Mouse (Mus musculus): ENCODE measurements around the gene Dock9. TPM values are rescaled to one million over a fixed set of nuclear protein-coding genes. Genes with fewer than 3 reads are reported as not detected.

Dock9 gene
- polyA plus RNA-seq, 1 experiment: 2.8 TPM

DNA sequence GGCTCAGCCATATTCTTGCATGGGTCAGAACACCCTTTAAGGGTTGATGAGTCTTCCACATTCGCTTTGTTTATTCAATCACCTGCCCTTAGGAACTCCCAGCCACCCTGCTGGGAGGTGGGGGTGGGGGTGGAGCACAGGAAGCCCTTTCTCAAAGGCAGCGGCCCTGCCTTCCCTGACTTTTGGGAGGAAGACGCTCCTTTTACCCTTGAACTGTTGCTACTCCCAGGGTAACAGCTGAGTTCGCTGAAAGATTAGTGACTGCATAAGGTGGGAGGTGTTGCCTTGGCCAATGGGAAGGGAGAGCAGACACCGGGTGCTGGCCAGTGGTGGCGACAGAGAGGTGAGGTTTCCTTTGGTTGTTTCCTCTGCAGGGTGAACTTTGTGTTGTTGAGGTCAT, 291.3 kb downstream of the Dock9 start:
- TF ChIP-seq REST (IDR thresholded peaks at IDR 0.05; ENCODE audit: insufficient read depth, insufficient read length) (no peak), TCF12 (IDR thresholded peaks at IDR 0.05; ENCODE audit: insufficient read depth, poor library complexity, severe bottlenecking) (no peak), MAX (IDR thresholded peaks at IDR 0.05; ENCODE audit: low read depth) (no peak), POLR2A (IDR thresholded peaks at IDR 0.05; ENCODE audit: insufficient read length, low read depth) (no peak)
- Histone ChIP-seq H3ac (ENCODE audit: control insufficient read depth, insufficient read length) (no peak overlapping the region), H3K79me2 (ENCODE audit: control insufficient read depth, insufficient read depth) (no peaks in the 10 kb centered on the region), H3K27me3 (ENCODE audit: control insufficient read depth, insufficient read depth, insufficient read length) (peaks cover 39% of the 10 kb centered on the region), H3K4me2 (ENCODE audit: low read depth) (no peak overlapping the region), H3K4me3 (no peak overlapping the region), H3K36me3 (ENCODE audit: control insufficient read depth, insufficient read depth) (no peaks in the 10 kb centered on the region)

DNA sequence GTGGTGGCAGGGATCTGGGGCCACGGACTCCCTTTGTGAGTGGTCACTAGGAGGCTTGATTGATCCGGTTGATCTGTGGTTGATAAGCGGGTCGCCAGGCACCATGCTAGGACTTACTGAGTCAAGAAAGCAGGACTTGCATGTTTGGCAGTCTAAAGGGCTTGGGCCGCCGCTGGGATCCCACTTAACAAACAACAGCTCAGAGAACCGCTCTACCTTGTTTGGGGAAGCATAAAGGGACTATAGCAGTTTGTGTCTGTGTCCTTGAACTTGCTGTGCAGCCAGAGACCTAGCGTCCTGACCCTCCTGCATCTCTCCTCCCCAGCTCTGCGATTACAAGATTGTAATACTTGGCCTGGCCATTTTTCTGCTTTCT, 292.2 kb downstream of the Dock9 start:
- Histone ChIP-seq H3K27me3 (ENCODE audit: control insufficient read depth, insufficient read depth, insufficient read length) (peaks cover 39% of the 10 kb centered on the region), H3K4me3 (no peak overlapping the region), H3K4me2 (ENCODE audit: low read depth) (no peak overlapping the region), H3K36me3 (ENCODE audit: control insufficient read depth, insufficient read depth) (no peaks in the 10 kb centered on the region), H3ac (ENCODE audit: control insufficient read depth, insufficient read length) (no peak overlapping the region), H3K79me2 (ENCODE audit: control insufficient read depth, insufficient read depth) (no peaks in the 10 kb centered on the region)
- TF ChIP-seq TCF3 (IDR thresholded peaks at IDR 0.05; ENCODE audit: insufficient read length, low read depth) (no peak), TCF12 (IDR thresholded peaks at IDR 0.05; ENCODE audit: insufficient read depth, poor library complexity, severe bottlenecking) (no peak), E2F4 (IDR thresholded peaks at IDR 0.05; ENCODE audit: insufficient read depth) (no peak), POLR2AphosphoS2 (IDR thresholded peaks at IDR 0.05; ENCODE audit: insufficient read length, low read depth) (no peak), MAX (IDR thresholded peaks at IDR 0.05; ENCODE audit: low read depth) (no peak), MYOD1 (IDR thresholded peaks at IDR 0.05; ENCODE audit: control insufficient read depth in 1 of 3, insufficient read length in 2 of 3, low read depth in 2 of 3) (no peak), MYOG (IDR thresholded peaks at IDR 0.05; ENCODE audit: control insufficient read depth in 1 of 3, insufficient read depth in 1 of 3, insufficient read length in 2 of 3, low read depth in 2 of 3) (no peak), REST (IDR thresholded peaks at IDR 0.05; ENCODE audit: insufficient read depth, insufficient read length) (no peak), POLR2A (IDR thresholded peaks at IDR 0.05; ENCODE audit: insufficient read length, low read depth) (no peak), USF1 (IDR thresholded peaks at IDR 0.05; ENCODE audit: low read depth) (no peak), CEBPB (IDR thresholded peaks at IDR 0.05; ENCODE audit: insufficient read depth, poor library complexity, severe bottlenecking) (no peak), SRF (IDR thresholded peaks at IDR 0.05; ENCODE audit: control insufficient read depth, insufficient read length, low read depth) (no peak)

- no peak within 1 kb of the TSS for H3K4me3 ChIP-seq
- H3K27me3 ChIP-seq (ENCODE audit: control insufficient read depth, insufficient read depth, insufficient read length): peaks cover 39% of the 10 kb centered on the region
- no peaks in the 10 kb centered on the region for H3K36me3 ChIP-seq (ENCODE audit: control insufficient read depth, insufficient read depth)
- H3K79me2 ChIP-seq (ENCODE audit: control insufficient read depth, insufficient read depth): no peaks in the 10 kb centered on the region
- TF ChIP-seq REST (IDR thresholded peaks at IDR 0.05; ENCODE audit: insufficient read depth, insufficient read length) (no peak), POLR2AphosphoS2 (IDR thresholded peaks at IDR 0.05; ENCODE audit: insufficient read length, low read depth) (no peak), SRF (IDR thresholded peaks at IDR 0.05; ENCODE audit: control insufficient read depth, insufficient read length, low read depth) (no peak), POLR2A (IDR thresholded peaks at IDR 0.05; ENCODE audit: insufficient read length, low read depth) (no peak), TCF12 (IDR thresholded peaks at IDR 0.05; ENCODE audit: insufficient read depth, poor library complexity, severe bottlenecking) (no peak), USF1 (IDR thresholded peaks at IDR 0.05; ENCODE audit: low read depth) (no peak), CEBPB (IDR thresholded peaks at IDR 0.05; ENCODE audit: insufficient read depth, poor library complexity, severe bottlenecking) (no peak)
- H3K4me2 ChIP-seq (ENCODE audit: low read depth): no peak within 1 kb of the TSS
- H3ac ChIP-seq (ENCODE audit: control insufficient read depth, insufficient read length): no peak within 1 kb of the TSS
Observed at GRCm38 (mm10) chr14:121504781-121505484, 292.7 kb downstream of the Dock9 start, which contains the start of gene Slc15a1. Gene Slc15a1 (minus strand): TSS chr14:121505252.

- Histone ChIP-seq H3K79me2 (ENCODE audit: control insufficient read depth, insufficient read depth) (no peaks in the 10 kb centered on the region), H3ac (ENCODE audit: control insufficient read depth, insufficient read length) (no peak overlapping the region), H3K4me2 (ENCODE audit: low read depth) (no peak overlapping the region), H3K36me3 (ENCODE audit: control insufficient read depth, insufficient read depth) (no peaks in the 10 kb centered on the region), H3K27me3 (ENCODE audit: control insufficient read depth, insufficient read depth, insufficient read length) (peaks cover 32% of the 10 kb centered on the region), H3K4me3 (no peak overlapping the region)
- TF ChIP-seq REST (IDR thresholded peaks at IDR 0.05; ENCODE audit: insufficient read depth, insufficient read length) (no peak), MYOD1 (IDR thresholded peaks at IDR 0.05; ENCODE audit: control insufficient read depth in 1 of 3, insufficient read length in 2 of 3, low read depth in 2 of 3) (no peak), POLR2A (IDR thresholded peaks at IDR 0.05; ENCODE audit: insufficient read length, low read depth) (no peak), TCF3 (IDR thresholded peaks at IDR 0.05; ENCODE audit: insufficient read length, low read depth) (no peak), POLR2AphosphoS2 (IDR thresholded peaks at IDR 0.05; ENCODE audit: insufficient read length, low read depth) (no peak), MYOG (IDR thresholded peaks at IDR 0.05; ENCODE audit: control insufficient read depth in 1 of 3, insufficient read depth in 1 of 3, insufficient read length in 2 of 3, low read depth in 2 of 3) (no peak), E2F4 (IDR thresholded peaks at IDR 0.05; ENCODE audit: insufficient read depth) (no peak), USF1 (IDR thresholded peaks at IDR 0.05; ENCODE audit: low read depth) (no peak), CEBPB (IDR thresholded peaks at IDR 0.05; ENCODE audit: insufficient read depth, poor library complexity, severe bottlenecking) (no peak), TCF12 (IDR thresholded peaks at IDR 0.05; ENCODE audit: insufficient read depth, poor library complexity, severe bottlenecking) (no peak), SRF (IDR thresholded peaks at IDR 0.05; ENCODE audit: control insufficient read depth, insufficient read length, low read depth) (no peak), MAX (IDR thresholded peaks at IDR 0.05; ENCODE audit: low read depth) (no peak)
Observed at GRCm38 (mm10) chr14:121500577-121500976, 297.1 kb downstream of the Dock9 start.

- peaks cover 26% of the 10 kb centered on the region for H3K27me3 ChIP-seq (ENCODE audit: control insufficient read depth, insufficient read depth, insufficient read length)
- no peaks in the 10 kb centered on the region for H3K79me2 ChIP-seq (ENCODE audit: control insufficient read depth, insufficient read depth)
- no peak overlapping the region for H3ac ChIP-seq (ENCODE audit: control insufficient read depth, insufficient read length)
- TF ChIP-seq CEBPB (IDR thresholded peaks at IDR 0.05; ENCODE audit: insufficient read depth, poor library complexity, severe bottlenecking) (no peak), TCF3 (IDR thresholded peaks at IDR 0.05; ENCODE audit: insufficient read length, low read depth) (no peak), TCF12 (IDR thresholded peaks at IDR 0.05; ENCODE audit: insufficient read depth, poor library complexity, severe bottlenecking) (no peak), MYOD1 (IDR thresholded peaks at IDR 0.05; ENCODE audit: control insufficient read depth in 1 of 3, insufficient read length in 2 of 3, low read depth in 2 of 3) (no peak), SRF (IDR thresholded peaks at IDR 0.05; ENCODE audit: control insufficient read depth, insufficient read length, low read depth) (no peak), MYOG (IDR thresholded peaks at IDR 0.05; ENCODE audit: control insufficient read depth in 1 of 3, insufficient read depth in 1 of 3, insufficient read length in 2 of 3, low read depth in 2 of 3) (no peak), USF1 (IDR thresholded peaks at IDR 0.05; ENCODE audit: low read depth) (no peak), E2F4 (IDR thresholded peaks at IDR 0.05; ENCODE audit: insufficient read depth) (no peak), POLR2A (IDR thresholded peaks at IDR 0.05; ENCODE audit: insufficient read length, low read depth) (no peak), REST (IDR thresholded peaks at IDR 0.05; ENCODE audit: insufficient read depth, insufficient read length) (no peak), POLR2AphosphoS2 (IDR thresholded peaks at IDR 0.05; ENCODE audit: insufficient read length, low read depth) (no peak), MAX (IDR thresholded peaks at IDR 0.05; ENCODE audit: low read depth) (no peak)
- H3K4me3 ChIP-seq: no peak overlapping the region
- H3K36me3 ChIP-seq (ENCODE audit: control insufficient read depth, insufficient read depth): no peaks in the 10 kb centered on the region
- no peak overlapping the region for H3K4me2 ChIP-seq (ENCODE audit: low read depth)
Observed at GRCm38 (mm10) chr14:121499769-121500168, 297.9 kb downstream of the Dock9 start.

All from myocyte (in vitro differentiated cells).